Mouse (Mus musculus) left cerebral cortex, adult 2 months (tissue): Measurements from ENCODE around the gene Tmem186. TPM values are rescaled to one million over a fixed set of nuclear protein-coding genes. Genes with fewer than 3 reads are reported as not detected.
A peak's percentile ranks its signal among the peaks of the same experiment; 100 is the strongest.

Experiments
- DNase-seq, 2 experiments: peaks; one replicate each; pipeline ENCODE4 v3.0.0; 2021 to 2022; ENCODE audit warnings: low spot score in 2 of 2, mixed read lengths in 1 of 2; ENCODE audit errors: extremely low spot score in 1 of 2
- H3K27ac ChIP-seq: fragments of 200-600 bp; 2 replicates; pipeline ENCODE4 v1.8.1; 2022
- H3K4me3 ChIP-seq: fragments of 200-600 bp; 2 replicates; pipeline ENCODE4 v1.8.1; 2022
- CTCF ChIP-seq: fragments of 200-600 bp; IDR thresholded peaks from 2 replicates; pipeline ENCODE4 v1.8.1; 2022; ENCODE audit warnings: antibody characterized with exemption, mild to moderate bottlenecking, moderate library complexity
- intact Hi-C: fragments of 180-260 bp; cut with DNase I; formaldehyde crosslinking; loops from one replicate; pipeline ENCODE4 v1.15.1; 2025
- long read RNA-seq, 2 experiments: library from polyadenylated mRNA; stranded (forward); transcript quantifications; one replicate each; pipeline ENCODE4 v2.0.0; 2021; ENCODE audit warnings: borderline mapping rate in 2 of 2
- total RNA-seq, 2 experiments: library from RNA; stranded (reverse); gene quantifications; 2 replicates each; pipeline ENCODE4 v1.2.3; 2021

Gene Tmem186
- total RNA-seq = 10 to 100 TPM; 12.5 to 13.1 TPM
- long read RNA-seq, experiment 1, transcript Tmem186-201 (2 exons, 3,391 nt) = major isoform, 8 of 14 reads
- long read RNA-seq, experiment 1, partial matches to known transcripts = 5 of 14 reads
- long read RNA-seq, experiment 1, other reads (novel, unspliced or antisense) = 1 of 14 reads
- long read RNA-seq, experiment 2, transcript Tmem186-201 (2 exons, 3,391 nt) = major isoform, 12 of 19 reads
- long read RNA-seq, experiment 2, partial matches to known transcripts = 0 of 19 reads
- long read RNA-seq, experiment 2, other reads (novel, unspliced or antisense) = 7 of 19 reads

DNA sequence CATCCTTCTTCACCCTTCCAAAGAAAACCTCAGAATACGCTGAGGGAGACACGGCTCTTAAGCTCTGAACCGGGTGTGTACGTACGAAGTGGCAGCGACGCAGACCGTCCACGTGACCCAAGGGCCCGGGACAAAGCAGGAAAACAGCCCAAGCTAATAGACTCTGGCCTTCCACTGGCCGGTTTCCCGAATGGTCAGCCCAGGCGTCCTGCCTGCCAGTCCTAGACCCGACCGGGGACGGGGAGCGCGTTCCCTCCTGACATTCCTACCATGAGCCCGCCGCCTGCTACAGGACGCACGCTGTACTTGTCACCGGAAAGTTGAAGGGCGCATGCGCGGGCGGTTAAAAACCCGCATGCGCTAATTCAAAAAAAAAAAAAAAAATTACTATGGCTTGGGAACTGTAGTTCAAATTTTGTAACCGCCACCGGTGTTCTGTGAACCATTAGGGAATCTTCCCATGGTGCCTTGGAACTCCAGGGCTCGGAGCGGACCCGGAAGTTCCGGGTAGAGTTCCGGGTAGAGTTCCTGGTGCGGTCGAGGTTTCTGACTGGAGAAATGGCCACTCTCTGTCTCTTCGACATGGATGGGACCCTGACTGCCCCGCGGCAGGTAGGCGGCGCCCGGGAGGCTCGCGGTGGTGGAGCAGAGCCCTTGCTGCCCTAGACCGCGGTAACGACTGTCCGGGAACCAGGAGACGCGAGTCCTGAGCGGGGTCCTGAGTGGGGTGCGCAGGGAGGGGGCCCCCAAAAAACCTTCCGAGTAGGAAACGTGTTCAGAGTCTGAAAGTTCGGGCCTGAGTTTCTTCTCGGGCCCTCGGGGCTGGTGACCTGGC, at the start of gene Tmem186, which contains the start of gene Pmm2:
Gene Tmem186 (minus strand): TSS at position 496 of the 835 bp plus-strand sequence.
Gene Pmm2 (plus strand): TSS at position 458 of the 835 bp plus-strand sequence.
- TF ChIP-seq CTCF = no peak; the same call in 1 of the 2 replicates
- intact Hi-C loops = loop anchor here (10.0 kb wide), 1 partner anchor 143 kb away; no protein-coding TSS in a partner anchor
- peak; percentile 84 to 87 for DNase-seq

DNA sequence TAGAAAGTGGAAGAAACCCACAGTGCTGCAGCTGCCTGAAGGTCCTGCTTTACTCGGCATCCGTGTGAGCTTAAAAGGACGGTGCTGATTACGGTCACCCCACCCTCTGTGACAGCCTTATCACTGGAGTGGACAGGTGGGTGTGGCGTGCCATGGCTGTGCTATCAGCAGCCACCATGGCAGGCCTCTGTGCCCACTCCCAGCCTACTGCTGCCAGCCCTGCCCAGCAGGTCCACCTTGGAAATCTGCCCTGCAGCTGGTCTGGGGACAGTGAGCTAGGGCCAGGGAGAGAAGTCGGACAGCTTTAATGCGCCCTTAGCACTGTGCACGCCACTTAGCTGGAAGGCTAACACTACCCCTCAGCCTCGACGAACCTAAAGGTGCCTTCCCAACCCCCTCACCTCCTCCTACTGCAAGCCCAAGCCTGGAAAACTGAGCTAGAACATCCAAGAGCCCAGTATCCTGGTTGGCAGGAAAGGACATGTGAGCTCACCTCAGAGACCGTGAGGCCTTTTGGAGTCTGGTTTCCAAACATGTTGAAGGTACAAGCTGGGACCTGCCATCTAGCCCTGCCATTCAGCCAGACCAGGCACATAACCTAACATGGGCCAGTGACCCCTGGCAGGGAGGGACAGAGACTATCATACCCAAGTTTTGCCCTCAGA, 49.5 kb upstream of the Tmem186 start:
- no peak for DNase-seq
- intact Hi-C loops = loop anchor here (1.0 to 10.0 kb wide), 3 partner anchors 82 to 182 kb away; partner anchors contain the start of gene 1810013L24Rik
- H3K27ac ChIP-seq = no peak overlapping the region
- TF ChIP-seq CTCF = no peak
- H3K4me3 ChIP-seq = no peak overlapping the region

More for the DNA sequence above, at the start of gene Tmem186, which contains the start of gene Pmm2:
- H3K27ac ChIP-seq = peak within 1 kb of the TSS; percentile 88
- peak within 1 kb of the TSS; percentile 59 for H3K4me3 ChIP-seq

- intact Hi-C loops = loop anchor here (1.0 to 10.0 kb wide), 3 partner anchors 83 to 183 kb away; partner anchors contain the start of gene 1810013L24Rik
- peak; percentile 69 to 79 for DNase-seq
- no peak overlapping the region for H3K4me3 ChIP-seq
Observed at GRCm38 (mm10) chr16:8686121-8686870, 48.8 kb upstream of the Tmem186 start.

DNA sequence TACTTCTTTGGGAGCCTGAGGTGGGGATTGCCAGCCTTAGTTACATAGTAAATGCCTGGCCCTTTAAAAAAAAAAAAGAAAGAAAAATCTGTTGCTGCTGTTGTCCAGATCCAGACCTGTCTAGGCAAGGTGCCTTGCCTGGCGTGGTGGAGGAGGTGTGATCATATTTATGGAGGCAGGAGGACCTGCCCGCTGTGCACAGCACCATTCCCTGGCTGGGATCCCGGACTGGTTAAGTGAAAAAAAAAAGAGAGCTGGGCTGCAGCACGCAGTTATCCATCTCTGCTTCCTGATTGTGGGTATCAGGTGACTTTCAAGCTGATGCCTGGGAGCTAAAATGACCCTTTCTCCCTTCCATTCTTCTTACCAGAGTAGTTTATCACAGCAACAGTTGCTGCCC, 47.6 kb upstream of the Tmem186 start:
- Histone ChIP-seq H3K4me3 (no peak overlapping the region), H3K27ac (no peak overlapping the region)
- TF ChIP-seq CTCF = no peak
- intact Hi-C loops = loop anchor here (10.0 kb wide), 1 partner anchor 150 kb away; the partner anchor contains the start of gene 1810013L24Rik
- no peak for DNase-seq

More at GRCm38 (mm10) chr16:8686121-8686870, 48.8 kb upstream of the Tmem186 start:
- TF ChIP-seq CTCF = peak; percentile 98
- H3K27ac ChIP-seq = no peak overlapping the region; the same call in 1 of the 2 replicates

GRCm38 (mm10) chr16:8680470-8680869, 43.0 kb upstream of the Tmem186 start, which contains the start of gene Gm5767:
Gene Gm5767, plus strand, starts transcription at chr16:8680770.
- DNase-seq = no peak
- no peak for TF ChIP-seq CTCF
- intact Hi-C loops = loop anchor here (10.0 kb wide), 1 partner anchor 154 kb away; the partner anchor contains the start of gene 1810013L24Rik
- Histone ChIP-seq H3K27ac (no peak within 1 kb of the TSS), H3K4me3 (no peak within 1 kb of the TSS)

- TF ChIP-seq CTCF = no peak
- intact Hi-C loops = loop anchor here (10.0 kb wide), 1 partner anchor 155 kb away; the partner anchor contains the start of gene 1810013L24Rik
- DNase-seq = no peak
- no peak overlapping the region for H3K27ac ChIP-seq
- no peak overlapping the region for H3K4me3 ChIP-seq
Observed at GRCm38 (mm10) chr16:8679780-8680179, 42.3 kb upstream of the Tmem186 start.

GRCm38 (mm10) chr16:8678676-8679075, 41.2 kb upstream of the Tmem186 start:
- DNase-seq = no peak
- intact Hi-C loops = no loop called here
- Histone ChIP-seq H3K4me3 (no peak overlapping the region), H3K27ac (no peak overlapping the region)
- no peak for TF ChIP-seq CTCF

DNA sequence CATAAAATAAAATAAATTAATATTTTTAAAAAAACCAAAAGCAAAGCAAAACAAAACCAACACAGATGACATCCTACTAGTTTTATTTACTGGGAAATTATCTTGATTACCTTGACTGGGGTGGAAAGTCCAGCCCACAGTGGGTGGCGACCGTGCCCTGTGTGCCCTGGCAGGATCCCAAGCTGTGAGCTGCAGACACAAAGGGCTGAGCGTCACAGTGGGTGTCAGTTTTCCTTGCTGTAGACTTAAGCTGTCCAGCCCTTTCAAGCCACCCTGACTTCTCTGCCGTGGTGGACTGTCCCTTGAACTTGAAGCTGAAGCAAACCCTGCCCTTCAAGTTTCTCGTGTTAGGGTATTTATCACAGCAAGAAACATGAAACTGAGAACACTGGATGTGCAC, 40.5 kb upstream of the Tmem186 start:
- Histone ChIP-seq H3K27ac (no peak overlapping the region), H3K4me3 (no peak overlapping the region)
- DNase-seq = no peak
- no peak for TF ChIP-seq CTCF
- intact Hi-C loops = no loop called here

- no peak for DNase-seq
- Histone ChIP-seq H3K4me3 (no peak overlapping the region), H3K27ac (no peak overlapping the region)
- intact Hi-C loops = loop anchor here (2.0 kb wide), 1 partner anchor 270 kb away; no protein-coding TSS in a partner anchor
- TF ChIP-seq CTCF = peak; percentile 91
Observed at GRCm38 (mm10) chr16:8676800-8677199, 39.3 kb upstream of the Tmem186 start.

GRCm38 (mm10) chr16:8676228-8676627, 38.7 kb upstream of the Tmem186 start:
- no peak for TF ChIP-seq CTCF
- Histone ChIP-seq H3K27ac (no peak overlapping the region), H3K4me3 (no peak overlapping the region)
- DNase-seq = no peak
- intact Hi-C loops = loop anchor here (2.0 kb wide), 1 partner anchor 269 kb away; no protein-coding TSS in a partner anchor
